Mouse (Mus musculus) bone marrow, adult 2 months (tissue): ENCODE data around the gene Coro1c.

Source experiments
- CTCF ChIP-seq: fragments of 200-500 bp; IDR thresholded peaks from 2 replicates; pipeline ENCODE4 v1.5.1; 2011; ENCODE audit warnings: low read length, control low read depth; ENCODE audit not compliant: control insufficient read depth, insufficient read depth
- POLR2A ChIP-seq: fragments of 200-500 bp; IDR thresholded peaks from 2 replicates; pipeline ENCODE4 v1.6.1; 2011; ENCODE audit warnings: low read depth, mild to moderate bottlenecking, control low read depth, low read length, borderline replicate concordance; ENCODE audit not compliant: control insufficient read depth

- no peak for TF ChIP-seq CTCF
- TF ChIP-seq POLR2A = no peak
Observed at GRCm38 (mm10) chr5:113901074-113901571, 7.4 kb downstream of the Coro1c start.
